Mouse (Mus musculus) kidney, embryonic 15.5 days (tissue): ENCODE data around the gene Rpl36. TPM values are rescaled to one million over a fixed set of nuclear protein-coding genes. Genes with fewer than 3 reads are reported as not detected.
"Not testable (repeated sequence)": the region's sequence is repeated elsewhere in the genome, so short reads cannot be mapped to it uniquely, and the experiment has no call there.

ENCODE experiments used
- ATAC-seq: fragments of 200-750 bp; cut with Nextera tagmentation; replicated peaks from 2 replicates; pipeline ENCODE4 v1.8.0; 2017; ENCODE audit warnings: moderate TSS enrichment; ENCODE audit not compliant: low FRiP score
- H3K27ac ChIP-seq: fragments of 300-500 bp; sonication (generic); 2 replicates; pipeline ENCODE4 v1.5.1; 2015; ENCODE audit warnings: mild to moderate bottlenecking, inconsistent platforms
- H3K27me3 ChIP-seq: fragments of 300-500 bp; sonication (generic); 2 replicates; pipeline ENCODE4 v1.6.1; 2015; ENCODE audit warnings: inconsistent platforms
- H3K36me3 ChIP-seq: fragments of 300-500 bp; sonication (generic); 2 replicates; pipeline ENCODE4 v1.6.1; 2015; ENCODE audit warnings: inconsistent platforms
- H3K4me1 ChIP-seq: fragments of 300-500 bp; sonication (generic); 2 replicates; pipeline ENCODE4 v1.6.1; 2015; ENCODE audit warnings: inconsistent platforms
- H3K4me2 ChIP-seq: fragments of 300-500 bp; sonication (generic); 2 replicates; pipeline ENCODE4 v1.6.1; 2015; ENCODE audit warnings: moderate library complexity, mild to moderate bottlenecking, inconsistent platforms
- H3K4me3 ChIP-seq: fragments of 300-500 bp; sonication (generic); replicated peaks from 2 replicates; pipeline ENCODE4 v1.5.1; 2015; ENCODE audit warnings: mild to moderate bottlenecking, inconsistent platforms
- H3K9ac ChIP-seq: fragments of 300-500 bp; sonication (generic); 2 replicates; pipeline ENCODE4 v1.6.1; 2015; ENCODE audit warnings: mild to moderate bottlenecking, inconsistent platforms
- H3K9me3 ChIP-seq: fragments of 300-500 bp; sonication (generic); replicated peaks from 2 replicates; pipeline ENCODE4 v1.6.1; 2016; ENCODE audit warnings: inconsistent platforms
- WGBS: fragments of 180-500 bp; shearing (Covaris S2); methylation state at CpG from one replicate; pipeline ENCODE4 v1.1.7; 2015; ENCODE audit warnings: mixed read lengths; 5-methylcytosine and 5-hydroxymethylcytosine counted together
- polyA plus RNA-seq: library from polyadenylated mRNA; unstranded; fragments of >200 nt; fragmentation: Nextera tagmentation; extraction: Ambion mirVana; gene quantifications from 2 replicates; pipeline ENCODE4 v1.2.1, GENCODE M21; 2015

Rpl36 gene
- polyA plus RNA-seq, 1 experiment from 2014 or later: 1,888 TPM

- Histone ChIP-seq H3K9me3 (no peaks in the 10 kb centered on the region), H3K4me2 (no peak overlapping the region), H3K4me3 (no peak overlapping the region), H3K36me3 (peaks cover 43% of the 10 kb centered on the region), H3K27ac (no peak overlapping the region), H3K4me1 (peaks cover 64% of the 10 kb centered on the region), H3K27me3 (no peaks in the 10 kb centered on the region), H3K9ac (no peak overlapping the region)
- ATAC-seq: no peak
- WGBS: 66% methylated on average over 2 of the region's 2 CpGs
Observed at GRCm38 (mm10) chr17:56611323-56611722, 1.9 kb upstream of the Rpl36 start.

DNA sequence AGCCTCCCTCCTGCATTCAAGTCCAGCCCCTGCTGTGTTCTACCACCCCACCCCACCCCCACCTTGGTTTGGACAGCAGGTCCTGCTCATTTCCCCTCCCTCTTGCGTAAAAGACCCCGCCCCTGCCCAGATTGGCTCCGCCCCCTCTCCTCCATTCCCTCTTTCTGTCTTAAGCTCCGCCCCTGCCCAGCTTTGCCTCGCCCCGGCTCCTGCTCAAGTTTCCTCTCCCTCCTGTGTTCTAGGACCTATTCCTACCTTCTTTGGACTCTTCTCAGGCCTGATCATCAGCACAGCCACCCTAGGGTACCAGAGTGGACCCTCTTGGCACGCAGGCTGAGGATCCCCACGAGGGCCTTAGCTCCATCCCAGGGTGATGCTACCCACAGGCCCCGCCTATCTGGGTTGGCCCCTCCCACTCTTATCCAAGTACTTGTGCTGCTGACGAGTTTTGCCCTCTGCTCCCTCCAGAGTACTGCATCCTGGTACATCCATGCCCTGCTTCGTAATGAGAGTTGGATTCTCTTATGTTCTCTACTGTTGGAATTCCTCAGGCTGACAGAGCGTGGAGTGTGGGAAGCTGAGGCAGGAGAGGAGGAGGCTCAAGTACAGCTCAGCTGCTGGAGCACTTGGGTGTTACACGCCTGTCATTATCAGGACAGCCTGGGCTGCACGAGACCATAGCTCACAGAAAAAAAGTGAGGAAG lies 1.2 kb upstream of the Rpl36 start:
- H3K4me1 ChIP-seq: peaks cover 64% of the 10 kb centered on the region
- WGBS: 18% methylated on average over 14 of the region's 14 CpGs
- H3K9ac ChIP-seq: peak overlapping the region; percentile 26; the same call in 1 of the 2 replicates
- peak overlapping the region; percentile 38 for H3K4me2 ChIP-seq
- H3K27me3 ChIP-seq: no peaks in the 10 kb centered on the region
- peak overlapping the region; percentile 23; the same call in 1 of the 2 replicates for H3K4me3 ChIP-seq
- peaks cover 43% of the 10 kb centered on the region for H3K36me3 ChIP-seq
- peak; percentile 19 for ATAC-seq
- H3K9me3 ChIP-seq: no peaks in the 10 kb centered on the region
- H3K27ac ChIP-seq: peak overlapping the region; percentile 30; the same call in 1 of the 2 replicates

DNA sequence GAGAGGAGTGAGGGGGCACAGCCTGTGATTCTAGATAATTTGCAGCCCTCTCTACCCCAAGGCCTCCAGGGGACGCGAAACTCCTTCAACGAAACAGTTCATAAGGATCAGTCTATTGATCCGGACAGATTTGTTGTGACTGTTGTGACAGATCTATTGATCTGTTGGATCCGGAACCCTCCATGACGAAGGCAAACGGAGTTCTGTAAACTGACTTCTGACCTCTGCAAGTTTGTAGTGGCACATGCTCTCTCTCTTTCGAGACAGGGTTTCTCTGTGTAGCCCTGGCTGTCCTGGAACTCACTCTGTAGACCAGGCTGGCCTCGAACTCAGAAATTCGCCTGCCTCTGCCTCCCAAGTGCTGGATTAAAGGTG lies 664 bp upstream of the Rpl36 start:
- Histone ChIP-seq H3K36me3 (peaks cover 43% of the 10 kb centered on the region), H3K4me1 (peaks cover 63% of the 10 kb centered on the region), H3K27ac (0 out of 2 replicates have a peak overlapping the region, but pooled peaks have one; percentile 30)
- ATAC-seq, H3K4me2 ChIP-seq, H3K9ac ChIP-seq, H3K27me3 ChIP-seq, H3K9me3 ChIP-seq, H3K4me3 ChIP-seq: not testable (repeated sequence)
- WGBS: 83% methylated on average over 10 of the region's 10 CpGs

DNA sequence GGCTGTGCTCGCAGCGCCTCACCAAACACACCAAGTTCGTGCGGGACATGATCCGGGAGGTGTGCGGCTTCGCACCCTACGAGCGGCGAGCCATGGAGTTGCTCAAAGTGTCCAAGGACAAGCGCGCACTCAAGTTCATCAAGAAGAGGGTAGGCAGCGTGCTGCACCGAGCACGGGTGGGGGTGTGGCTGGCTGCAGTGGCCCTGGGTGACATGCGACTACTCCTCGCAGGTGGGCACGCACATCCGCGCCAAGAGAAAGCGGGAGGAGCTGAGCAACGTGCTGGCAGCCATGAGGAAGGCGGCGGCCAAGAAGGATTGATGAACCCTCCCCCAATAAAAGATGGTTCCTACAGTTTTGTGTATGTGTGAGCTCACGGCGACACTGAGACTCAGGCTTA lies 677 bp downstream of the Rpl36 start:
- Histone ChIP-seq H3K27ac (peak overlapping the region; percentile 92), H3K36me3 (peaks cover 49% of the 10 kb centered on the region), H3K4me3 (peak overlapping the region; percentile 70), H3K9ac (peak overlapping the region; percentile 56), H3K4me2 (peak overlapping the region; percentile 91), H3K4me1 (peaks cover 49% of the 10 kb centered on the region)
- not testable (repeated sequence) for H3K9me3 ChIP-seq, H3K27me3 ChIP-seq, ATAC-seq
- under 1% methylated on average over 26 of the region's 26 CpGs for WGBS

DNA sequence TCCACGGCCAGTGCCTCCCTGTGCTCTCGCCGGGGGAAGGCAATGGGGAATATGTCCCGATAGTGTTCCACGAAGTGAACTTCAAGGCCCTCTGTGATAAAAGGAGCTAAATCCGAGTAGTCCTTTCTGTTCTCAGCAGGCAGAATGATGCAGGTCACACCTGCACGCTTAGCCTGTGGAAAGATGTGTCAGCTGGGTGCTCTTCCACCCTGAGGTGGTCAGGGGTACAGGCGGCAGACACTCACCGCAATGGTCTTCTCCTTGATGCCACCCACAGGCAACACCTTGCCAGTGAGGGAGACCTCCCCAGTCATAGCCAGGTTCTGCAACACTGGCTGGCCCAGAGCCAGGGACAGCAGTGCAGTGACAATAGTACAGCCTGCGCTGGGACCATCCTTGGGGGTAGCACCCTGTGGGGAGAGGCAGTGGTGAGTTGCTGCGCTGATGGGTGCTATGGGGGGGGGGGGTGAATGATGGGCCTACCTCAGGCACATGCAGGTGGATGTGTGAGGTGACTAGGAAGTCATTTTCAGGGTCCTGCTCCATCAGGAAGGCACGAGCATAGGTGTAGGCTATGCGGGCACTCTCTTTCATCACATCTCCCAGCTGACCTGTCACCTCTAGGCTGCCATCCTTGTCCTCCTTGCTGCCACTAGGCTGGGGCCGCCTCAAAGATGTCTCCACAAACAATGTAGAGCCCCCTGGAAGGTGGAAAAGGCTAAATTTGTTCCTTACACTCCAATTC lies 1.3 kb downstream of the Rpl36 start:
- H3K9ac ChIP-seq: peak overlapping the region; percentile 56
- peak overlapping the region; percentile 91 for H3K4me2 ChIP-seq
- peak overlapping the region; percentile 92; the same call in 1 of the 2 replicates for H3K27ac ChIP-seq
- 22% methylated on average over 14 of the region's 14 CpGs for WGBS
- H3K9me3 ChIP-seq: no peaks in the 10 kb centered on the region
- H3K36me3 ChIP-seq: peaks cover 55% of the 10 kb centered on the region
- ATAC-seq: no peak
- no peaks in the 10 kb centered on the region for H3K27me3 ChIP-seq
- H3K4me3 ChIP-seq: peak overlapping the region; percentile 70
- H3K4me1 ChIP-seq: peaks cover 46% of the 10 kb centered on the region

GRCm38 (mm10) chr17:56615136-56615784 lies 2.0 kb downstream of the Rpl36 start:
- H3K27ac ChIP-seq: no peak overlapping the region
- H3K9me3 ChIP-seq: no peaks in the 10 kb centered on the region
- peak overlapping the region; percentile 70 for H3K4me3 ChIP-seq
- H3K9ac ChIP-seq: peak overlapping the region; percentile 56
- H3K36me3 ChIP-seq: peaks cover 62% of the 10 kb centered on the region
- H3K4me2 ChIP-seq: peak overlapping the region; percentile 91
- no peak for ATAC-seq
- peaks cover 43% of the 10 kb centered on the region for H3K4me1 ChIP-seq
- no peaks in the 10 kb centered on the region for H3K27me3 ChIP-seq
- WGBS: 86% methylated on average over 11 of the region's 11 CpGs

- peaks cover 68% of the 10 kb centered on the region for H3K36me3 ChIP-seq
- no peak overlapping the region for H3K4me3 ChIP-seq
- no peaks in the 10 kb centered on the region for H3K9me3 ChIP-seq
- peaks cover 38% of the 10 kb centered on the region for H3K4me1 ChIP-seq
- no peak overlapping the region for H3K4me2 ChIP-seq
- no peak overlapping the region for H3K9ac ChIP-seq
- 93% methylated on average over 4 of the region's 4 CpGs for WGBS
- no peak for ATAC-seq
- no peak overlapping the region for H3K27ac ChIP-seq
- no peaks in the 10 kb centered on the region for H3K27me3 ChIP-seq
Observed at GRCm38 (mm10) chr17:56615792-56616191, 2.6 kb downstream of the Rpl36 start.

- Histone ChIP-seq H3K4me3 (no peak overlapping the region), H3K27me3 (no peaks in the 10 kb centered on the region), H3K27ac (no peak overlapping the region), H3K4me2 (no peak overlapping the region), H3K9ac (no peak overlapping the region), H3K4me1 (peaks cover 34% of the 10 kb centered on the region), H3K36me3 (peaks cover 76% of the 10 kb centered on the region), H3K9me3 (no peaks in the 10 kb centered on the region)
- ATAC-seq: no peak
- 77% methylated on average over 3 of the region's 3 CpGs for WGBS
Observed at GRCm38 (mm10) chr17:56616725-56617124, 3.5 kb downstream of the Rpl36 start.

GRCm38 (mm10) chr17:56617628-56618027 lies 4.4 kb downstream of the Rpl36 start:
- Histone ChIP-seq H3K27ac (no peak overlapping the region), H3K9ac (no peak overlapping the region), H3K4me2 (no peak overlapping the region), H3K9me3 (no peaks in the 10 kb centered on the region), H3K4me3 (no peak overlapping the region), H3K27me3 (no peaks in the 10 kb centered on the region), H3K4me1 (peaks cover 25% of the 10 kb centered on the region), H3K36me3 (peaks cover 85% of the 10 kb centered on the region)
- 75% methylated on average over 8 of the region's 8 CpGs for WGBS
- no peak for ATAC-seq

DNA sequence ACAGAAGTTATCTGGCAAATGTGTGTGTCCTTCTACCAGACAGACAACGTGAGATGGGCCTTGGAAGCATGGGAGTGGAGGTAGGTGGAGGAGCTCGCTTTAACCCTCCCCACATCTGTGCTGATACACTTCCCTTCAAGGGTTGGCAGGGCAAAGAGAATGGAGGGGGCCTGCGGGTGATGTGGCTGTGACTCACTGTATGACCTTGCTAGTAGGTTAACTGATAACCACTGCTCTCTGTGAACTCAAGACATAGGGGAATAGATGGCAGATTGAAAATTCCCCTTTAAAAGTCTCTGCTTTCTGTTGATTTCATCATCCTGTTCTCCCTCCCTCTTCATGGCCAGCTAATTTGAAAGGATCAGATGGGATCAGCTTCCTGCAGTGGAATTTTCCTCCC lies 12.3 kb downstream of the Rpl36 start:
- ATAC-seq: no peak
- H3K4me2 ChIP-seq: peak overlapping the region; percentile 95

DNA sequence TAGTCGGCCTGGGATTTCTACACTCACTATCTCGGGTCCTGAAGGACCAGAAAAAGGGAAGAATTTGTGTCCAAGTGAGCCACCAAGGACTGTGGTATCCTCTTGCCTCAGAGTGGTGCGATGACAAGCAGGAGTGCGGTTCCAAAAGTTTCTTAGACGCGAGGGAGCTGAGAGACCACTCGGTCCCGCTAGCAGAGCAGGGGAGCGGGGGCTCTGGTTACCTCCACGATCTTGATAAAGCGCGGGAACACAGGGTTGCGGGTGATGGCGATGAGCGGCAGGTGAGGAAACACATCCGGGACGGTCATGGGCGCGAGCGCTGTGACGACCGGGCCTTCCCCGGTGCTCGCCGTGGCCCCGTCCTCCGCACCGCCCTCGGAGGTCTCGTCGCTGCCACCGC lies 13.0 kb downstream of the Rpl36 start:
- Histone ChIP-seq H3K9ac (peak overlapping the region; percentile 97), H3K4me2 (peak overlapping the region; percentile 95), H3K9me3 (no peaks in the 10 kb centered on the region), H3K27ac (peak overlapping the region; percentile 75), H3K4me1 (peaks cover 29% of the 10 kb centered on the region), H3K36me3 (peaks cover 35% of the 10 kb centered on the region), H3K4me3 (peak overlapping the region; percentile 97), H3K27me3 (no peaks in the 10 kb centered on the region)
- under 1% methylated on average over 28 of the region's 32 CpGs for WGBS
- ATAC-seq: no peak; the same call in 1 of the 2 replicates

More for the DNA sequence above, 12.3 kb downstream of the Rpl36 start:
- H3K27ac ChIP-seq: no peak overlapping the region
- WGBS: 79% methylated on average over 3 of the region's 3 CpGs
- no peaks in the 10 kb centered on the region for H3K9me3 ChIP-seq
- peak overlapping the region; percentile 97; the same call in 1 of the 2 replicates for H3K9ac ChIP-seq
- peaks cover 42% of the 10 kb centered on the region for H3K36me3 ChIP-seq
- H3K4me1 ChIP-seq: peaks cover 29% of the 10 kb centered on the region
- H3K4me3 ChIP-seq: peak overlapping the region; percentile 97
- H3K27me3 ChIP-seq: no peaks in the 10 kb centered on the region
